Mouse (Mus musculus) megakaryocyte progenitor cell, adult 5-6 weeks (primary cell): ENCODE results near the gene Fgfr4. TPM values are rescaled to one million over a fixed set of nuclear protein-coding genes. Genes with fewer than 3 reads are reported as not detected.

Experiments
- ATAC-seq: replicated peaks from 2 replicates; pipeline ENCODE4 v1.8.0; 2016; ENCODE audit warnings: mild to moderate bottlenecking, moderate TSS enrichment, inconsistent platforms; ENCODE audit not compliant: poor library complexity
- total RNA-seq, 2 experiments: library from RNA; stranded (forward) in 1 of 2; stranded (reverse) in 1 of 2; fragments of 157-497, 149-512 nt in 1 of 2; fragments of 200-1000 nt in 1 of 2; gene quantifications; 2 replicates each; pipeline versions ENCODE4 v1.2.3 to v1.2.4; 2015 to 2017

The Fgfr4 gene
- total RNA-seq, 2 experiments from 2014 or later, result not detected

DNA sequence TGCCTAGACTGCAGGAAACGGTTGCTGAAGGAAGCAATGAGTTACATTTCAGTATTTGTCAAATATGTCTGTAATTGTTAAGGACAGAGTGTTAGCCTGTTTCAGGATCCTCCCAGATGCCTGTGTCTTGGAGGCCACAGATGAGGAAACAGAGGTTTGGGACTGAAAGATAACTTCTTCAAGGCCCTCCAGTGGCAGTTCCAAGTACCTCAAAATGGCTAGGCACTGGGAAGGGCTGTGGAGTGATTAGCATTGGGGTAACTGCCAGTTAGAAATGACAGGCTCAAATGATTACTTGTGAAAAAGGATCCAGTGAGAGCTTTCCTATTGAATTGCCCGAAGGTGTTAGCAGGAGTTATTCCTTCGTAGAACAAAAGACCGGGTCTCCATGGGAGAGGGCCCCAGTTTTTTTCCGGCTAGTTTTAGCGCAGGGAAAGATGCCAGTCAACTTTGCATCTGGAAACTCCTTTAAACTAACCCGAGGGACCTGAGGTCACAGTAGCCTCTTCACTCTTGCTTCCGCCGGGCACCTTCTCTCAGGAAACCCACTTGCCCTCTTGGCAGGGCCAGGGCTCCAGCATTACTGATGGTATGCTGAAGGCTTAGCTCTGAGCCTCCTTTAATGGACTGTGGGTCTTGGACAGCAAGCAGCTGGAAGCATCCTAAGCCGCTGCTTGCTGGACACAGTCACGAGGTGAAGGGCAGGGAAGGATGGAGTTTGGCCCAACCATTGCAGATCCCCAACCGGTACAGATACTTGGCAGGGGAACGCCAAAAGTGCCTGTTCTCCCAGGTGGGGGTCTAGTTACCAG lies 56.6 kb downstream of the Fgfr4 start:
- peak; percentile 32 for ATAC-seq

DNA sequence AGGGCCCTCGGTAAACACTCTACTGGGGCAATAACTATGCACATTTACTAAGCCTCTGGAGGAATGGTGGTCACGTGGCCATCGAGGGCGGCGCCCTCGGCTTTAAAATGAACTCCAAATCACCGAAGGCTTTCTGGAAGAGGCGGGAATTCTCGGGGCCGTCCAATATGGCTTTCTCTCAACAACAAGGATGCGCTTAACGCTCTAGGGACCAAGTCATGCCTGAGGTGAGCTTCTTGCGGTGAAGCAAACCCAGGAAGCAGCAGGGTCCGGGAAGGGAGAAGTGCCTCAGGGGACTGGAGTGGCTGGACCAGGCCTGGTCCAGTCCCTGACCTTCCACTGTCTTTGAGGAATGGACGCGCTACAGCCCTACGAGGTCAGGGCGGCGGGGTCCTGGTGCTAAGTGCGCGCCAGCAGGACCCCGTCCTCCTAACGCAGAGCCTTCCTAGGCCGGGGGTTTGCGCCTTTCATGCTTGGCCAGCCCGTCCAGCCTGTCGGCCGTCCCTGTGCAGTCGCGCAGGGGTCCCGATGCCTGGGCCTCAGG lies 57.3 kb downstream of the Fgfr4 start, which contains the start of gene Nsd1:
Nsd1 (plus strand) TSS at position 134 of the 544 bp plus-strand sequence.
- no peak for ATAC-seq

DNA sequence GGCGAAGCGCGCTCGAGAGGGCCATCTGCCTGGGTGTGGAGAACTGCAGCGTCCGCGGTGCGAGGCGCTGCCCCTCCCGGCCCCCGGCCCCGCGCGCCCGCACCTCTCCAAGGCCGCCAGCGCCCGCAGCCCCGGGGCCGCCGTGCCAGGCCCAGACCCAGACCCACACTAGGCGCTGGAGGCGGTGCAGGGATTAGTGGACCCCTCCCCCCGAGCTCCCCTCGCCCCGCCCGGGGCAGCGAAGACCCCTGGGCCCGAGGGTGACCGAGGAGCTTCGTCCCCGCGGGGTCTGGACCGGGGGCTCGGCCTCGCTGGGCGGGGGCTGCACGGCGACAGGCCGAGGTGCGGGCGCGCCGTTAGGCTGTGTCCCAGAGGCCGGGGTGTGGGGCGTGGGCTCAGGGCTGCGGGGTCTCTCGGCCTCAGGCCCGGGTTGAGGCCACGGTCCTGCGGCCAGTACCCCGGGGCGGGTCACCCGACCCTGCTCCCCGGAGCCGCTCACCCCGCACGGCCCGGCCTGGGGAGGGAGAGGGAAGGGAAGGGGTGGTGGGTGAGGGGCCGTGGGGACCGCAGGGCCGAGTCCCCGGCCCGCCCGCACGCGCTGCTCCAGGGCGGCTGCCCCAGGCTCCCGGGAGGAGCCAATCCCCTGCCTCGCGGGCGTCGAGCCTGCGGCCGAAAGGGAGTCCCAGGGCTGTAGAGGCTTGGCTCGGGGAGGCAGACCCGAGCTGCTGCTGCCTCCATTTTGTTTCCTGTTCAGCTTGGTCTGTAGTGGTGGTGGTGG lies 57.9 kb downstream of the Fgfr4 start:
- peak; percentile 25; the same call in 1 of the 2 replicates for ATAC-seq

DNA sequence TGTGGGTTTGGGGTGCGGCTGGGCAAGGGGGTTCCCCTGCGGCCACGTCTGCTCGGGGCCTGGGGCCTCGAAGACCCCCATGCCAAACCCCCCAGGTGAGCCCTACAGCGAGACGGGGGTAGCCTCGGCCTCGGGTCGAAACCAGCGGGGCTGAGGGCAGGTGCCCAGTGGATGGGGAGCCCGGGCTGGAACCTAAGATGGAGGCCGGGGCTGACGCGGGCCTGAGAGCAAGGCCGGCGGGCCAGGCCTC lies 58.5 kb downstream of the Fgfr4 start:
- no peak for ATAC-seq

DNA sequence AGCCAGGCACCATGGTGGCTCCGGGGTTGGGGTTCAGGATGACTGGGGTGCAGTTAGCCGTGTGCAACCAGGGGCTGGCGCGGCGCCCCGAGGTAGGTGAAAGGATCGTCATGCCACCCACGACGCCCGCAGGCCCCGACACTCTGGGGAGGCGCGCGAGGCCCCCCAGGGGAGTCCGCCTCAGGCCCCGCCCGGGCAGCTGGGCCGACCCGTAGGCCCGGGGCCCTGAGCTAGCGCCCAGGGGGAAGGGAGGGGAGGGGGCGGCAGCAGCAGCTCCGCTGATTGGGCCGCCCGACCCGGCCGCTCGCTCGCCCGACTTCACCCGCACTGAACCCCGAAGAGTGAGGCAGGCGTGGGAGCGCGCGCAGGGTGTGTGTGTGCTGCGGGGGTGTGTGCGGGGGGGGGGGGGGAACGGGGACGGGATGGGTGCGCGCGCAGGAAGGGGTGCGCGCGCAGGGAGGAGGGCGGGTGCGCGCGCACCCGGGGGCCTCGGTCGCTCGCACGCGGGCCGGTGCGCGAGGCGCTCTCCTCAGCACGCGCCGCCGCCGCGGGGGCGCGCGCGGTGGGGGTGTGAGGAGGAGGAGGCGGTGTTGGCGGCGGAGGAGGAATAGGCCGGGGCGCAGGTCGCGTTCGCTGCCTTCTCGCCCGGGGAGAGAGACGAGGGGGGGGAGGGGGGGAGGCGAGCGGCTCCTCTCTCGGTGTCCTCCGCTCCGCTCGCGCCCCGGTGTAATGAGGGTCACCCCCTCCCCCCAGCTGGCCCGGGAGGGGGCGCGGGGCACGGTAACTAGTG lies 59.0 kb downstream of the Fgfr4 start:
- peak; percentile 71 for ATAC-seq

DNA sequence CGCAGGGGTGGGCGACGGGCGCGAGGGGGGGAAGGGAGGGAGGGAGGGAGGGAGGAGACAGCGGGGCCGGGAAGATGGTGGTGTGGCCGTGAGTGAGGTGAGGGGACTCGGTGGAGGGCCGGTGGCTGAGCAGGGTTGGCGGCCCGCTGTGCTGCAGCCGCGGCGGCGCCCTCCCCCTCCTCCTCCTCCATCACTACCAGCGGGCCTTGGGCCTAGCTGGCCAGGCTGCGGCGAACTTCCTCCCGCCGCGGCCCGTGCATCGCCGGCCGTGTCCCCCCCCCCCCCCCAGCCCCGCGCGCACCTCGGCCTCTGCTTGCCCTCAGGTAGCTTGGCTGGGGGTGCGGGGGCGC lies 59.5 kb downstream of the Fgfr4 start:
- peak; percentile 15; the same call in 1 of the 2 replicates for ATAC-seq

DNA sequence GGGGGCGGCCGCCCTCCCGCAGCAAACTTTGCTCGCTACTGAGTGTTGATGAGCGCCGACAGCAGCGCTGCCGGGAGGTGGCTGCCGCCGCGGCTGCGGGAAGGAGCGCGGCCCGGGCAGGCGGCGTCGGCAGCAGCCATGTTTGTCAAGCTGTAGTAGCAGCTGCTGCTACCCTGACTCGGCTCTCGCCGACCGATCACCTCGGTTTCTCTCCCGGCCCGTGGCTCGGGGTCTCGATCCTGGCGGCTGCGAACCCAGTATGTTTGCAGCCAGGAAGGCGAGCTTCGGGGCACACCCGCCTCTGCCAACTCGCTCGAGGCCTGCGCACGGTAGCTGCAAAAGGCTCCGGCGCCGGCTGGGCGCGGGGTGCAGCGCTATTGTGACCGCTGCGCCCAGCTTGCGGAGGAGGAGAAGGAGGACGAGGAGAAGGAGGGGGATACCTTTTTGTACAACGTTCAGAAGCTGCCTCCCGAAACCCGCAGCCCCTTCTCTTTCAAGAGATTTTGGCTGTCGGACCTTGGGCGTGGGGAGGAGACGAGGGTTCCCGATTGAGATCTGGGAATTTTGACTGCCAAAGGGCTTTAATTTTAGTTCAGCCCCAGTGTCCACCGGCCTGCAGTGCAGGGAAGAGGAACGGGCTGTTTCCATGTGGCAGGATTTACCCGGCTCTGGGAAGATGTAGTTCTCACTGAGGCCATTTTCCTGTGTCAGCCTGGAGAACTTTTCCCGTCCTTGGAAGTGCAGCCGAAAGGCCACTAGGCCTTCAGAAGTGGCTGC lies 60.1 kb downstream of the Fgfr4 start:
- ATAC-seq, result no peak

DNA sequence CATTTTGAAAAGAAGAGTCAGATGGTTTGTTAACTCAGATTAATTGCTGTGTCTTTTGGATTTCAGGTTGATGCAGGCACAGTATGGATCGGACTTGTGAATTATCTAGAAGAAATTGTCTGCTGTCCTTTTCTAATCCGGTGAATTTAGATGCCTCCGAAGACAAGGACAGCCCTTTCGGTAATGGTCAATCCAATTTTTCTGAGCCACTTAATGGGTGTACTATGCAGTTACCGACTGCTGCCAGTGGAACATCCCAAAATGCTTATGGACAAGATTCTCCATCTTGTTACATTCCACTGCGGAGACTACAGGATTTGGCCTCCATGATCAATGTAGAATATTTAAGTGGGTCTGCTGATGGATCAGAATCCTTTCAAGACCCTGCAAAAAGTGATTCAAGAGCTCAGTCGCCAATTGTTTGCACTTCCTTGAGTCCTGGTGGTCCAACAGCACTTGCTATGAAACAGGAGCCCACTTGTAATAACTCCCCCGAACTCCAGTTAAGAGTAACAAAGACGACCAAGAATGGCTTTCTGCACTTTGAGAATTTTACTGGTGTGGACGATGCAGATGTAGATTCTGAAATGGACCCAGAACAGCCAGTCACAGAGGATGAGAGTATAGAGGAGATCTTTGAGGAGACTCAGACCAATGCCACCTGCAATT lies 60.8 kb downstream of the Fgfr4 start:
- ATAC-seq, result no peak

Other genes starting within 250 kb of the Fgfr4 start
- 0.59 and 0.64 TPM in 2 replicates for gene Unc5a, start 203.2 kb upstream of the Fgfr4 start, total RNA-seq (2015)
- gene Unc5a, start 203.2 kb upstream of the Fgfr4 start, total RNA-seq (2017), result 0.04 and 0.51 TPM in 2 replicates
- 83.9 and 84.9 TPM in 2 replicates for gene Hk3, start 131.3 kb upstream of the Fgfr4 start, total RNA-seq (2015)
- 179 and 185 TPM in 2 replicates for gene Hk3, start 131.3 kb upstream of the Fgfr4 start, total RNA-seq (2017)
- gene Uimc1, start 52.3 kb upstream of the Fgfr4 start, total RNA-seq (2015), result 38.0 and 49.0 TPM in 2 replicates
- 63.0 and 67.2 TPM in 2 replicates for gene Uimc1, start 52.3 kb upstream of the Fgfr4 start, total RNA-seq (2017)
- gene Zfp346, start 47.3 kb upstream of the Fgfr4 start, total RNA-seq (2015), result 9.1 and 13.8 TPM in 2 replicates
- gene Zfp346, start 47.3 kb upstream of the Fgfr4 start, total RNA-seq (2017), result 10.8 and 13.4 TPM in 2 replicates
- gene Gm17617, start 19.1 kb upstream of the Fgfr4 start, total RNA-seq (2015), result not detected in 2 replicates
- not detected in 2 replicates for gene Gm17617, start 19.1 kb upstream of the Fgfr4 start, total RNA-seq (2017)
- gene Nsd1, start 57.1 kb downstream of the Fgfr4 start, total RNA-seq (2015), result 90.4 and 94.9 TPM in 2 replicates
- gene Nsd1, start 57.1 kb downstream of the Fgfr4 start, total RNA-seq (2017), result 74.5 and 89.7 TPM in 2 replicates
- 350 and 360 TPM in 2 replicates for gene Prelid1, start 167.9 kb downstream of the Fgfr4 start, total RNA-seq (2015)
- 108 and 125 TPM in 2 replicates for gene Prelid1, start 167.9 kb downstream of the Fgfr4 start, total RNA-seq (2017)
- 128 and 152 TPM in 2 replicates for gene Rab24, start 169.3 kb downstream of the Fgfr4 start, total RNA-seq (2015)
- 25.9 and 34.6 TPM in 2 replicates for gene Rab24, start 169.3 kb downstream of the Fgfr4 start, total RNA-seq (2017)
- gene Mxd3, start 177.2 kb downstream of the Fgfr4 start, total RNA-seq (2015), result 4.7 and 6.9 TPM in 2 replicates
- 4.7 and 16.3 TPM in 2 replicates for gene Mxd3, start 177.2 kb downstream of the Fgfr4 start, total RNA-seq (2017)
- 86.8 and 102 TPM in 2 replicates for gene Lman2, start 210.1 kb downstream of the Fgfr4 start, total RNA-seq (2015)
- 126 and 131 TPM in 2 replicates for gene Lman2, start 210.1 kb downstream of the Fgfr4 start, total RNA-seq (2017)
- gene Rgs14, start 217.1 kb downstream of the Fgfr4 start, total RNA-seq (2015), result 11.5 and 12.6 TPM in 2 replicates
- 9.7 and 17.4 TPM in 2 replicates for gene Rgs14, start 217.1 kb downstream of the Fgfr4 start, total RNA-seq (2017)
- 0.12 and 0.95 TPM in 2 replicates for gene Slc34a1, start 245.5 kb downstream of the Fgfr4 start, total RNA-seq (2015)
- 0.08 and 1.1 TPM in 2 replicates for gene Slc34a1, start 245.5 kb downstream of the Fgfr4 start, total RNA-seq (2017)